20 mouse cellular contexts compared by ENCODE assay signal in the genomic region with DNA sequence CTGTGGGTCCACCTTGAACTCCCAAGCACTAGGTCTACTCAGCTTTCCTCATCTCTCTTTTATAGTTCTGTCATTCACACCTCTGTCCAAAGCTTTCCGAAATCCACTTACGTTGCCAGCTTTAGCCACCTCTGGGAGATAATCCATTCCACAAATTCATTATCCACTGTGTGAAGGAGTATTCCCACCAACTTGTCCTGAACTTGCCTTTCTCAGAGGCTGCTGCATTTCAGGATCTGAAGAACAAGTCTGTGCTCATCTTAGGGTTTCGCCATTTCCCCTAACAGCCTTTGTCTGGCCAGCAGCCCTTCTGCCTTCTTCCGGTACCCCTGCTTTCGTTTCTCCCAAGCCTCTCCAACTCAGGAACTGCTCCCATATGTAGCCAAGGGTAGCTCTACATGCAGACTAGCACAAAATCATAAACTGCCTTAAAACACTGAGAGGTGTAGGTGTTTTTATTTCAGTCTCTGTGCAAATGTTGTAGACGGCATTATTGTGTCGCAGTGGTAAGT. TPM values are rescaled to one million over a fixed set of nuclear protein-coding genes. Genes with fewer than 3 reads are reported as not detected.
DNase-seq lines count a peak whose midpoint lies in the region; ATAC-seq and TF ChIP-seq lines count a peak whose summit lies in the region.
"Had no signal": no experiment of that assay in that cellular context is flagged by ENCODE, and none has a peak within 500 bp of the region (broad histone marks: within the 10 kb centered on the region; RNA-seq: fewer than 3 reads in every experiment).

No protein-coding gene starts in this region.

- ATAC-seq in liver, postnatal 0 days: no peak
- no peak for ATAC-seq in liver, embryonic 12.5 days
- peak; percentile 45 for ATAC-seq in megakaryocyte, adult 5-6 weeks (ENCODE audit: poor library complexity, severe bottlenecking)
- ATAC-seq: CD4-positive, CD25-positive, alpha-beta regulatory T cell, adult 4 months; forebrain, embryonic 15.5 days; hindbrain, embryonic 16.5 days; intestine, embryonic 16.5 days had no signal

- H3K4me2 ChIP-seq in liver, postnatal 0 days (ENCODE audit: low read depth, low read length): no peak overlapping the region
- H3K4me2 ChIP-seq in liver, embryonic 12.5 days: no peak overlapping the region
- H3K4me2 ChIP-seq: forebrain, embryonic 15.5 days; heart, embryonic 11.5 days; hindbrain, embryonic 13.5 days had no signal

- no peak overlapping the region for H3K4me3 ChIP-seq in liver, postnatal 0 days (ENCODE audit: low read depth, low read length)
- H3K4me3 ChIP-seq in liver, embryonic 12.5 days: no peak overlapping the region
- no peak overlapping the region for H3K4me3 ChIP-seq in bone marrow, adult 2 months (replicated peaks; ENCODE audit: control insufficient read depth, low read depth, low read length)
- H3K4me3 ChIP-seq: forebrain, embryonic 15.5 days; gastrocnemius, adult 2 months; hindbrain, embryonic 10.5 days; hindbrain, embryonic 13.5 days had no signal

- no peaks in the 10 kb centered on the region for H3K9me3 ChIP-seq in liver, postnatal 0 days (ENCODE audit: low read length)
- H3K9me3 ChIP-seq in liver, embryonic 12.5 days (replicated peaks): no peaks in the 10 kb centered on the region
- H3K9me3 ChIP-seq: forebrain, embryonic 15.5 days; hindbrain, embryonic 10.5 days; hindbrain, embryonic 13.5 days had no signal

- H3K4me1 ChIP-seq in liver, postnatal 0 days (ENCODE audit: insufficient read depth): peaks cover 29% of the 10 kb centered on the region
- peaks cover 26% of the 10 kb centered on the region for H3K4me1 ChIP-seq in liver, embryonic 12.5 days
- peaks cover 1% of the 10 kb centered on the region for H3K4me1 ChIP-seq in bone marrow, adult 2 months (ENCODE audit: control insufficient read depth, insufficient read depth, low read length)

- TF ChIP-seq POLR2A in bone marrow, adult 2 months (IDR thresholded peaks at IDR 0.05; ENCODE audit: borderline replicate concordance, control insufficient read depth, low read depth, low read length): no peak

- H3K36me3 ChIP-seq in liver, postnatal 0 days (replicated peaks; ENCODE audit: insufficient read depth, low read length): no peaks in the 10 kb centered on the region
- no peaks in the 10 kb centered on the region for H3K36me3 ChIP-seq in liver, embryonic 12.5 days
- H3K36me3 ChIP-seq: forebrain, embryonic 15.5 days; hindbrain, embryonic 10.5 days; hindbrain, embryonic 13.5 days had no signal

- TF ChIP-seq CTCF in liver, postnatal 0 days (IDR thresholded peaks at IDR 0.05; ENCODE audit: low read depth): no peak
- TF ChIP-seq CTCF in bone marrow, adult 2 months (IDR thresholded peaks at IDR 0.05; ENCODE audit: control insufficient read depth, insufficient read depth, low read length): no peak

- no peak for DNase-seq in liver, postnatal 0 days
- DNase-seq in fat pad, adult 2 months (ENCODE audit: extremely low read depth, low read depth, low spot score): peak; percentile 90
- no peak for DNase-seq in kidney, adult 11 months
- no peak for DNase-seq in c-Kit-positive CD71-positive TER-119-positive erythroid progenitor cells, embryonic 14.5 days (ENCODE audit: low spot score)
- DNase-seq: adrenal gland, adult 2 months; adrenal gland, postnatal 14 days; cerebellum, adult 18-20 months; gastrocnemius, adult 2 months; gastrocnemius, postnatal 14 days had no signal

- H3K9ac ChIP-seq in liver, postnatal 0 days (replicated peaks): no peak overlapping the region
- no peak overlapping the region for H3K9ac ChIP-seq in liver, embryonic 12.5 days
- H3K9ac ChIP-seq: forebrain, embryonic 15.5 days; hindbrain, embryonic 13.5 days had no signal

- no peaks in the 10 kb centered on the region for H3K27me3 ChIP-seq in liver, postnatal 0 days (ENCODE audit: insufficient read depth, low read length)
- no peaks in the 10 kb centered on the region for H3K27me3 ChIP-seq in liver, embryonic 12.5 days (replicated peaks)
- H3K27me3 ChIP-seq: forebrain, embryonic 15.5 days had no signal

- 0 out of 2 replicates have a peak overlapping the region, but pooled peaks have one; percentile 2 for H3K27ac ChIP-seq in liver, postnatal 0 days (ENCODE audit: low read depth)
- H3K27ac ChIP-seq in liver, embryonic 12.5 days: no peak overlapping the region
- H3K27ac ChIP-seq in bone marrow, adult 2 months (ENCODE audit: control insufficient read depth, insufficient read depth, low read depth, low read length, poor library complexity): peak overlapping the region; percentile 41; the same call in 1 of the 2 replicates
- H3K27ac ChIP-seq: forebrain, embryonic 15.5 days; gastrocnemius, adult 2 months; hindbrain, embryonic 10.5 days; hindbrain, embryonic 13.5 days had no signal

- TF ChIP-seq EP300 in liver, postnatal 0 days (IDR thresholded peaks at IDR 0.05; ENCODE audit: low read depth): no peak

- 79% methylated on average over 7 of the region's 7 CpGs for WGBS in liver, postnatal 0 days (ENCODE audit: insufficient replicate concordance)
- 87% methylated on average over 7 of the region's 7 CpGs for WGBS in liver, embryonic 12.5 days (ENCODE audit: insufficient replicate concordance)
- WGBS in bone marrow, adult 2 months: 58% methylated on average over 7 of the region's 7 CpGs

RNA-seq across cellular contexts. Expression of gene 4930523C07Rik, which starts 2.9 kb away (rescaled TPM):
- 16.5 and 23.0 TPM in 2 replicates for polyA plus RNA-seq in liver, postnatal 0 days (2015; fragmentation: Nextera tagmentation; extraction: Ambion mirVana)
- polyA plus RNA-seq in liver, embryonic 12.5 days (2016; fragmentation: Nextera tagmentation; extraction: Ambion mirVana): 24.1 and 26.5 TPM in 2 replicates
- polyA plus RNA-seq in bone marrow, adult 2 months (2011; ENCODE audit: insufficient read depth, insufficient read length, low replicate concordance, missing spikeins): 70.1 and 95.2 TPM in 2 replicates
- total RNA-seq in megakaryocyte, adult 5-6 weeks (2015): 54.6 and 66.3 TPM in 2 replicates
- total RNA-seq in megakaryocyte, adult 5-6 weeks (2017): 48.8 and 62.2 TPM in 2 replicates
- total RNA-seq: MEL had no signal
